Mouse (Mus musculus): Measurements from ENCODE around the gene Ccdc183. TPM values are rescaled to one million over a fixed set of nuclear protein-coding genes. Genes with fewer than 3 reads are reported as not detected.

Gene Ccdc183
- polyA plus RNA-seq, 1 experiment from 2014 or later: 0.13 TPM

- no peak for ATAC-seq
These were observed 41.2 kb downstream of the Ccdc183 start for GRCm38 (mm10) chr2:25576028-25576850.

GRCm38 (mm10) chr2:25575432-25576027, 41.9 kb downstream of the Ccdc183 start:
- Histone ChIP-seq H3K4me2 (ENCODE audit: low read length) (peak overlapping the region; percentile 62), H3K4me1 (ENCODE audit: control insufficient read depth, insufficient read depth, low read depth, low read length) (peaks cover 44% of the 10 kb centered on the region), H3K36me3 (ENCODE audit: control insufficient read depth, insufficient read depth, low read length) (peaks cover 13% of the 10 kb centered on the region), H3K27ac (ENCODE audit: low read depth, low read length) (peak overlapping the region; percentile 91; the same call in 1 of the 2 replicates), H3K9ac (ENCODE audit: low read depth, low read length) (peak overlapping the region; percentile 67), H3K9me3 (ENCODE audit: control insufficient read depth, low read length) (peaks cover 3% of the 10 kb centered on the region; the same call in 1 of the 2 replicates), H3K27me3 (replicated peaks; ENCODE audit: control insufficient read depth, insufficient read depth, low read length) (peaks cover 44% of the 10 kb centered on the region), H3K4me3 (ENCODE audit: low read length) (peak overlapping the region; percentile 56)
- ATAC-seq: no peak
- 14% methylated on average over 21 of the region's 21 CpGs for WGBS

More at GRCm38 (mm10) chr2:25576028-25576850, 41.2 kb downstream of the Ccdc183 start:
- H3K27ac ChIP-seq (ENCODE audit: low read depth, low read length): no peak overlapping the region
- H3K4me3 ChIP-seq (ENCODE audit: low read length): no peak overlapping the region
- H3K4me1 ChIP-seq (ENCODE audit: control insufficient read depth, insufficient read depth, low read depth, low read length): peaks cover 51% of the 10 kb centered on the region
- H3K9me3 ChIP-seq (ENCODE audit: control insufficient read depth, low read length): peaks cover 3% of the 10 kb centered on the region; the same call in 1 of the 2 replicates
- H3K9ac ChIP-seq (ENCODE audit: low read depth, low read length): no peak overlapping the region
- peaks cover 48% of the 10 kb centered on the region for H3K27me3 ChIP-seq (replicated peaks; ENCODE audit: control insufficient read depth, insufficient read depth, low read length)
- 77% methylated on average over 16 of the region's 16 CpGs for WGBS
- peaks cover 13% of the 10 kb centered on the region for H3K36me3 ChIP-seq (ENCODE audit: control insufficient read depth, insufficient read depth, low read length)
- H3K4me2 ChIP-seq (ENCODE audit: low read length): no peak overlapping the region

GRCm38 (mm10) chr2:25574579-25575431, 42.7 kb downstream of the Ccdc183 start, which contains the start of the genes Mamdc4 and Phpt1:
TSS of gene Mamdc4 (minus strand) at chr2:25574845.
TSS of gene Phpt1 (minus strand) at chr2:25575224.
- peaks cover 13% of the 10 kb centered on the region for H3K36me3 ChIP-seq (ENCODE audit: control insufficient read depth, insufficient read depth, low read length)
- peak within 1 kb of the TSS; percentile 91 for H3K27ac ChIP-seq (ENCODE audit: low read depth, low read length)
- H3K4me1 ChIP-seq (ENCODE audit: control insufficient read depth, insufficient read depth, low read depth, low read length): peaks cover 37% of the 10 kb centered on the region
- H3K9ac ChIP-seq (ENCODE audit: low read depth, low read length): peak within 1 kb of the TSS; percentile 71
- H3K4me3 ChIP-seq (ENCODE audit: low read length): peak within 1 kb of the TSS; percentile 56
- peaks cover 37% of the 10 kb centered on the region for H3K27me3 ChIP-seq (replicated peaks; ENCODE audit: control insufficient read depth, insufficient read depth, low read length)
- H3K9me3 ChIP-seq (ENCODE audit: control insufficient read depth, low read length): peaks cover 3% of the 10 kb centered on the region; the same call in 1 of the 2 replicates
- WGBS: under 1% methylated on average over 42 of the region's 45 CpGs
- peak within 1 kb of the TSS; percentile 88 for H3K4me2 ChIP-seq (ENCODE audit: low read length)
- ATAC-seq: peak; percentile 98

- Histone ChIP-seq H3K4me1 (ENCODE audit: control insufficient read depth, insufficient read depth, low read depth, low read length) (peaks cover 32% of the 10 kb centered on the region), H3K9me3 (ENCODE audit: control insufficient read depth, low read length) (peaks cover 3% of the 10 kb centered on the region; the same call in 1 of the 2 replicates)
These were observed 43.3 kb downstream of the Ccdc183 start for GRCm38 (mm10) chr2:25574136-25574535.

DNA sequence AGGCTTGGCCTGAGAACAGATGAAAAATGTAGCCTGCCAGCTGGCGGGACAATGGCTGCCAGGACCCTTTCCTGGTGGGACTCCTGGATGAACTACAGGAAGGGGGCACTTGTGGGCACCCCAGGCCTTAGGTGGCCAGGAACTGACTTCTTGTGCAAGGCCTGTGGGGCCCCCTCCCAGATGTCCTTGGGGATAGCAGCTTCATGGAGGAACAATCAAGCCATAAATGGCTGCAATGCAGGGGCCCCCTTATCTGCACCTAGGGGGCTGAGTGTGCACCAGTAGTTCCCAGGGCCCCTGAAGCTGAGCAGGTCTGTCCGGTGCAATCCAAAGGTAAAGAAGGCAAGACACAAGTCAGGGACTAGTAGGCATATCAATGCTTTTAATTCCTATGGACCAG, 44.4 kb downstream of the Ccdc183 start:
- Histone ChIP-seq H3K4me2 (ENCODE audit: low read length) (no peak overlapping the region), H3K27me3 (replicated peaks; ENCODE audit: control insufficient read depth, insufficient read depth, low read length) (peaks cover 20% of the 10 kb centered on the region), H3K27ac (ENCODE audit: low read depth, low read length) (no peak overlapping the region), H3K4me1 (ENCODE audit: control insufficient read depth, insufficient read depth, low read depth, low read length) (peaks cover 28% of the 10 kb centered on the region), H3K36me3 (ENCODE audit: control insufficient read depth, insufficient read depth, low read length) (peaks cover 10% of the 10 kb centered on the region), H3K9ac (ENCODE audit: low read depth, low read length) (0 out of 2 replicates have a peak overlapping the region, but pooled peaks have one; percentile 19), H3K9me3 (ENCODE audit: control insufficient read depth, low read length) (no peaks in the 10 kb centered on the region), H3K4me3 (ENCODE audit: low read length) (no peak overlapping the region)
- WGBS: 97% methylated on average over 2 of the region's 2 CpGs
- no peak for ATAC-seq

More at GRCm38 (mm10) chr2:25574136-25574535, 43.3 kb downstream of the Ccdc183 start:
- Histone ChIP-seq H3K27ac (ENCODE audit: low read depth, low read length) (peak overlapping the region; percentile 91), H3K9ac (ENCODE audit: low read depth, low read length) (peak overlapping the region; percentile 71), H3K4me3 (ENCODE audit: low read length) (peak overlapping the region; percentile 56), H3K4me2 (ENCODE audit: low read length) (peak overlapping the region; percentile 88), H3K27me3 (replicated peaks; ENCODE audit: control insufficient read depth, insufficient read depth, low read length) (peaks cover 31% of the 10 kb centered on the region), H3K36me3 (ENCODE audit: control insufficient read depth, insufficient read depth, low read length) (peaks cover 13% of the 10 kb centered on the region)
- WGBS: 24% methylated on average over 11 of the region's 11 CpGs
- ATAC-seq: 0 out of 2 replicates have a peak, but pooled peaks have one; percentile 0

GRCm38 (mm10) chr2:25571221-25571620, 46.3 kb downstream of the Ccdc183 start:
- Histone ChIP-seq H3K27me3 (replicated peaks; ENCODE audit: control insufficient read depth, insufficient read depth, low read length) (peaks cover 2% of the 10 kb centered on the region), H3K27ac (ENCODE audit: low read depth, low read length) (no peak overlapping the region), H3K4me1 (ENCODE audit: control insufficient read depth, insufficient read depth, low read depth, low read length) (peaks cover 19% of the 10 kb centered on the region), H3K36me3 (ENCODE audit: control insufficient read depth, insufficient read depth, low read length) (peaks cover 2% of the 10 kb centered on the region; the same call in 1 of the 2 replicates), H3K4me2 (ENCODE audit: low read length) (no peak overlapping the region), H3K9ac (ENCODE audit: low read depth, low read length) (no peak overlapping the region), H3K4me3 (ENCODE audit: low read length) (no peak overlapping the region), H3K9me3 (ENCODE audit: control insufficient read depth, low read length) (no peaks in the 10 kb centered on the region)
- ATAC-seq: no peak
- whole genome bisulfite sequencing: 95% methylated on average over 4 of the region's 4 CpGs

GRCm38 (mm10) chr2:25569323-25569722, 48.2 kb downstream of the Ccdc183 start:
- 95% methylated on average over 3 of the region's 3 CpGs for WGBS
- H3K9ac ChIP-seq (ENCODE audit: low read depth, low read length): no peak overlapping the region

GRCm38 (mm10) chr2:25568473-25569019, 48.9 kb downstream of the Ccdc183 start:
- Histone ChIP-seq H3K27ac (ENCODE audit: low read depth, low read length) (no peak overlapping the region), H3K4me2 (ENCODE audit: low read length) (no peak overlapping the region), H3K4me1 (ENCODE audit: control insufficient read depth, insufficient read depth, low read depth, low read length) (peaks cover 6% of the 10 kb centered on the region), H3K27me3 (replicated peaks; ENCODE audit: control insufficient read depth, insufficient read depth, low read length) (no peaks in the 10 kb centered on the region), H3K9ac (ENCODE audit: low read depth, low read length) (no peak overlapping the region), H3K4me3 (ENCODE audit: low read length) (no peak overlapping the region), H3K36me3 (ENCODE audit: control insufficient read depth, insufficient read depth, low read length) (peaks cover 7% of the 10 kb centered on the region; the same call in 1 of the 2 replicates), H3K9me3 (ENCODE audit: control insufficient read depth, low read length) (no peaks in the 10 kb centered on the region)
- WGBS: 96% methylated on average over 6 of the region's 6 CpGs
- ATAC-seq: no peak

More at GRCm38 (mm10) chr2:25569323-25569722, 48.2 kb downstream of the Ccdc183 start:
- H3K4me3 ChIP-seq (ENCODE audit: low read length): no peak overlapping the region
- no peaks in the 10 kb centered on the region for H3K27me3 ChIP-seq (replicated peaks; ENCODE audit: control insufficient read depth, insufficient read depth, low read length)
- H3K36me3 ChIP-seq (ENCODE audit: control insufficient read depth, insufficient read depth, low read length): peaks cover 7% of the 10 kb centered on the region; the same call in 1 of the 2 replicates
- H3K27ac ChIP-seq (ENCODE audit: low read depth, low read length): no peak overlapping the region
- H3K4me2 ChIP-seq (ENCODE audit: low read length): no peak overlapping the region
- peaks cover 13% of the 10 kb centered on the region for H3K4me1 ChIP-seq (ENCODE audit: control insufficient read depth, insufficient read depth, low read depth, low read length)
- no peaks in the 10 kb centered on the region for H3K9me3 ChIP-seq (ENCODE audit: control insufficient read depth, low read length)
- no peak for ATAC-seq
